Mouse (Mus musculus) intestine, embryonic 14.5 days (tissue): ENCODE measurements around the gene Uhrf1. TPM values are rescaled to one million over a fixed set of nuclear protein-coding genes. Genes with fewer than 3 reads are reported as not detected.

Experiments
- ATAC-seq: fragments of 200-750 bp; cut with Nextera tagmentation; replicated peaks from 2 replicates; pipeline ENCODE4 v1.8.0; 2017; ENCODE audit warnings: low read depth, moderate number of reproducible peaks, moderate TSS enrichment, moderate library complexity; ENCODE audit not compliant: low FRiP score, low TSS enrichment
- DNase-seq: peaks from one replicate; pipeline ENCODE4 v3.0.0-alpha.2; 2018; ENCODE audit warnings: low spot score
- H3K27ac ChIP-seq: fragments of 300-500 bp; sonication (generic); 2 replicates; pipeline ENCODE4 v1.5.1; 2014; ENCODE audit warnings: low read depth, mild to moderate bottlenecking, control low read depth
- H3K27me3 ChIP-seq: fragments of 300-500 bp; sonication (generic); replicated peaks from 2 replicates; pipeline ENCODE4 v1.6.1; 2014; ENCODE audit warnings: low read length, control low read depth; ENCODE audit not compliant: control insufficient read depth, insufficient read depth
- H3K36me3 ChIP-seq: fragments of 300-500 bp; sonication (generic); 2 replicates; pipeline ENCODE4 v1.6.1; 2014; ENCODE audit warnings: low read length, control low read depth; ENCODE audit not compliant: control insufficient read depth, insufficient read depth
- H3K4me1 ChIP-seq: fragments of 300-500 bp; sonication (generic); replicated peaks from 2 replicates; pipeline ENCODE4 v1.6.1; 2014; ENCODE audit warnings: low read length, control low read depth, mixed read lengths; ENCODE audit not compliant: control insufficient read depth, insufficient read depth
- H3K4me2 ChIP-seq: fragments of 300-500 bp; sonication (generic); 2 replicates; pipeline ENCODE4 v1.6.1; 2014; ENCODE audit warnings: low read length
- H3K4me3 ChIP-seq: fragments of 300-500 bp; sonication (generic); 2 replicates; pipeline ENCODE4 v1.5.1; 2014; ENCODE audit warnings: low read depth, low read length, control low read depth, mixed read lengths
- H3K9ac ChIP-seq: fragments of 300-500 bp; sonication (generic); 2 replicates; pipeline ENCODE4 v1.6.1; 2014; ENCODE audit warnings: mild to moderate bottlenecking, low read length
- H3K9me3 ChIP-seq: fragments of 300-500 bp; sonication (generic); 2 replicates; pipeline ENCODE4 v1.6.1; 2016; ENCODE audit warnings: low read length, control low read depth; ENCODE audit not compliant: control insufficient read depth
- WGBS: fragments of 180-500 bp; shearing (Covaris S2); extraction: QIAGEN DNeasy Blood & Tissue Kit; methylation state at CpG from one replicate; pipeline ENCODE4 v1.1.7; 2014; 5-methylcytosine and 5-hydroxymethylcytosine counted together
- polyA plus RNA-seq: library from polyadenylated mRNA; unstranded; fragments of >200 nt; fragmentation: Nextera tagmentation; extraction: Ambion mirVana; gene quantifications from 2 replicates; pipeline ENCODE4 v1.2.1, GENCODE M21; 2014

Gene Uhrf1
- polyA plus RNA-seq, 1 experiment from 2014 or later = 122 TPM

DNA sequence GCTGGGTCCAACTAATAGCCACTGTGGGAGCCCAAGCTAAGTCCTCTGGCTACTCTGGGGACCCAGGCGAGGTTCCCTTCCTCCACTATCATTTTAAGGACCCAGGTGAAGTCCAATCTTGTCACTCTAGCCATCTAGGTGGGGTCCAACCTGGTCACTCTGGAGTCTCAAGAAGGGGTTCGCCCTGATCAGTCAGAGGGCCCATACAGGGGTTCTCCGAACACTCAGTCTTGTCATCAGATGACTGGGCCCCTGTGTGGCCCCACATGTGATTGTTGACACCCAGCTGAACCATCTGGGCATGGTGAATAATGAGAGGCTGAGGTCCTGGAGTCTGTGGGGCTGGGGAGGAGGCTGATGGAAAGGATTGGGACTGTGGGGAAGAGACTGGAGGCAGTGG is 33.4 kb upstream of the Uhrf1 start:
- Histone ChIP-seq H3K36me3 (peaks cover 26% of the 10 kb centered on the region; the same call in 1 of the 2 replicates), H3K27me3 (no peaks in the 10 kb centered on the region), H3K9ac (0 out of 2 replicates have a peak overlapping the region, but pooled peaks have one; percentile 36), H3K4me2 (peak overlapping the region; percentile 73), H3K9me3 (no peaks in the 10 kb centered on the region), H3K4me1 (peaks cover 4% of the 10 kb centered on the region), H3K4me3 (peak overlapping the region; percentile 33; the same call in 1 of the 2 replicates), H3K27ac (peak overlapping the region; percentile 57)
- DNase-seq (no peak), ATAC-seq (peak; percentile 21)
- 77% methylated on average over 3 of the region's 3 CpGs for WGBS

DNA sequence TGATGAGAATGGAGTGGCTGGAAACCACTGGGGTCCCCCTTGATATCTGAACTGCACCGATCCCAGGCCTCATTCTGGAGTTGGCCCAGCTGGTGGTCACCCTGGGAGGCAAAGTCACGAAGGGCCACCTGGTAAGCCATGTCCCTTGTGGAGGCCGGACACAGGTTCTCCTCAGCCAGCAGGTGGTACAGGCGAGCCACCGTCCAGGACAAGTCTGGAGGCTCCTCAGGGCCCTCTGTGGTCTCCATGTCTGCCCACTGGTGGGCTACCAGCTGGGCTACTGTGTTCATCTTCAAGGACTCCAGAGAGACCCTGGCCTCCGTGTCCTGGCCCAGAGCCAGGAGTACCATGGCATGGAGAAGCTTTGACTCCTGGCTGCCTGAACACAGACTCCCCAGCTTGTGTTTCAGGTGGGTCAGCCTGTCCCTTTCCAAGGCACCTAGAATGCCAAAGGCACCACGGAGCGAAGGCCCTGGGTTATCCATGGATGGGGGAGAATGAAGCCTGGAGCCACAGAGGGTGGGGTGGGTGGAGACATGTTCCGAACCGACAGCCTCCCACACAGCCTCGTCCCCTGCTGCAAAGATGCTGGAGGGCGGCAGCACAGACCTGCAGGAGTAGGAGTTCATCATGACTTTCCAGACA is 31.4 kb upstream of the Uhrf1 start:
- no peak overlapping the region for H3K27ac ChIP-seq
- no peak for DNase-seq
- H3K9ac ChIP-seq = no peak overlapping the region
- ATAC-seq = no peak
- peaks cover 4% of the 10 kb centered on the region for H3K4me1 ChIP-seq
- no peak overlapping the region for H3K4me2 ChIP-seq
- no peak overlapping the region for H3K4me3 ChIP-seq
- peaks cover 22% of the 10 kb centered on the region; the same call in 1 of the 2 replicates for H3K36me3 ChIP-seq
- no peaks in the 10 kb centered on the region for H3K27me3 ChIP-seq
- H3K9me3 ChIP-seq = no peaks in the 10 kb centered on the region
- 86% methylated on average over 12 of the region's 12 CpGs for WGBS

DNA sequence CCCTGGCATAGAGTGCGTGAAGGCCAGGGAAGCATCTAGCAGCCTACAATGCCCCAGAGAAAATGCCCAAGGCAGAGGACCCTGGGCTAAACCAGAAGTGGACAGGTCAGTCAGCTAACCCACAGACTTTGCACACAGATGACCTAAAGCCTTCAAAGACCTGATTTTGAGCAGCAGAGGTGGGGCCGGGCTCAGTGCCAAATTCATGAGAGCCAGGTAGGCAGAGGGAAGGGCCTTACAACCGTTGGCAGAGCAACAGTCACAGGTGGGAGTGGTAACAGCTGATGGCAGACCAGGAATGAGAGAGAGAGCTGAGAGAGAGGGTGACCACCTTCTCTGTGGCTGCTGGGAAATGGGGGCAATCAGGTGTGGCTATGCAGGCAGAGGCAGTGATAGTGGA is 30.5 kb upstream of the Uhrf1 start:
- ATAC-seq = no peak
- Histone ChIP-seq H3K27ac (no peak overlapping the region), H3K4me3 (no peak overlapping the region), H3K9ac (no peak overlapping the region), H3K4me2 (no peak overlapping the region), H3K27me3 (no peaks in the 10 kb centered on the region), H3K4me1 (peaks cover 6% of the 10 kb centered on the region), H3K36me3 (peaks cover 22% of the 10 kb centered on the region; the same call in 1 of the 2 replicates), H3K9me3 (no peaks in the 10 kb centered on the region)
- 82% methylated on average over 3 of the region's 3 CpGs for WGBS
- DNase-seq = no peak

DNA sequence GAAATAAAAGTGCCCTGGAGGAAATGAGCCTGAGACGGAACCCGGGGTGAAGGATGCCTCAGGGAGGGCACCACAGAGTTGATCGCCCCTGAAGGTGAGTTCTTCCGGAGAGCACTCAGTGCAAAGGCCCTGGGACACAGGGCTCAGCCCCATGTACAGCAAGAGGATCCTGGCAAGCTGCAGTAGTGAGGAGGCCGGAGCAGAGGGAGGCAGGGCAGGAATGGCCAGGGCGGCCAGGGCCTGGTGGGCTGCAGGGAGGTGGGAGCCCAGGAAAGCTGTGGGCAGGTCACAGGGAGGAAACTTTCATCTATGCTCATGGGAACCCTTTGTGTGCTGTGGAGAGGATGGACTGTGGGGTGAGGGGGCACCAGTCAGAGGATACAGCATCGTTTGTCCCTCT is 29.6 kb upstream of the Uhrf1 start:
- H3K9ac ChIP-seq = no peak overlapping the region
- H3K27me3 ChIP-seq = no peaks in the 10 kb centered on the region
- no peak for ATAC-seq
- H3K27ac ChIP-seq = no peak overlapping the region
- no peak overlapping the region for H3K4me3 ChIP-seq
- no peak for DNase-seq
- no peaks in the 10 kb centered on the region for H3K9me3 ChIP-seq
- peaks cover 24% of the 10 kb centered on the region for H3K36me3 ChIP-seq
- whole genome bisulfite sequencing = 85% methylated on average over 7 of the region's 7 CpGs
- peaks cover 13% of the 10 kb centered on the region for H3K4me1 ChIP-seq
- H3K4me2 ChIP-seq = no peak overlapping the region

DNA sequence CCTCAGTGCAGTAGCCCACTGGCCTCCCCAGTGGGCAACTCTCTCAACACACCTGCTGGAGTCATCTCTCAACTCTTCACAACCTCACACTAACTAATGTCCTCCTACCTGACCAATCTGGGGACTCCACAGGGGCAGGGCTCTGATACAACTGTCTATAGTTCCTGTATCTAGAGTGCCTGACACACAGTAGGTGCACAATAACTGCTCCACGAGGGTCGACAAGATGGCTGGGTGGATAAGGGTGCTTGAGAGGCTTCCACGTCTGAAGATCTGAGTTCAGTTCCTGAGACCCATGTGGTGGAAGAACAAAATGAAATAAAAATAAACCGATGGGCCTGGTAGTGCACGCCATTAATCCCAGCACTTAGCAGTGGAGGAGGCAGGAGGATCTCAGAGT is 29.1 kb upstream of the Uhrf1 start:
- Histone ChIP-seq H3K27ac (no peak overlapping the region), H3K9me3 (no peaks in the 10 kb centered on the region), H3K36me3 (peaks cover 29% of the 10 kb centered on the region), H3K27me3 (no peaks in the 10 kb centered on the region), H3K4me1 (peaks cover 13% of the 10 kb centered on the region), H3K4me3 (no peak overlapping the region), H3K4me2 (no peak overlapping the region), H3K9ac (no peak overlapping the region)
- 84% methylated on average over 5 of the region's 5 CpGs for WGBS
- ATAC-seq (no peak), DNase-seq (no peak)

DNA sequence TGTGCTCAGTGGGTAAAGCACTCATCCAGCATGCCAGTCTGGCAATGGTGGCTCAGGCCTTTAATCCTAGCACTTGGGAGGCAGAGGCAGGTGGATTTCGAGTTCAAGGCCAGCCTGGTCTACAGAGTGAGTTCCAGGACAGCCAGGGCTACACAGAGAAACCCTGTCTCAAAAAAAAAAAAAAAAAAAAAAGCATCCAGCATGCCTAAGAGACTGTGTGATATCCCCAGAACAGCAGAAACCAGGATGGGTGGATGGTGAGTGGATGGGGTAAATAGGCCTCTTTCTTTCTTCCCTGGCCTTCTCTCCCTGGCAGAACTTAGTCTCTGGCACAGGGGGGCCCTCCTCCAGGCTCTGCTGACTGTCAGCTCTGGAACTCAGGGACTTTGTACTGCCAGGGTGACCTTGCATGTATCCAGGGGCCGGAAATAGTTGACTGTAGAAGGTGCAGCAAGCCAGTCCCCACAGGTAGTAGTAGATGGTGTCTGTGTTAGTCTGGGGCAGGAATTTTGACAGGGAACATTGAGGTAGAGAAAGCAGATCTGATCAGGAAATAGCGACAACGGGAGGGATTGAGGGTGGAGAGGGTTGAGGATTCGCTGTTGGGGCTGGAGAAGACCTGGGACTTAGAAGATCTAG is 27.2 kb upstream of the Uhrf1 start:
- Histone ChIP-seq H3K27me3 (no peaks in the 10 kb centered on the region), H3K27ac (peak overlapping the region; percentile 93), H3K4me2 (peak overlapping the region; percentile 70), H3K36me3 (peaks cover 35% of the 10 kb centered on the region), H3K9ac (peak overlapping the region; percentile 77), H3K9me3 (no peaks in the 10 kb centered on the region), H3K4me1 (peaks cover 10% of the 10 kb centered on the region), H3K4me3 (peak overlapping the region; percentile 55)
- WGBS = 20% methylated on average over 5 of the region's 5 CpGs
- ATAC-seq (peak; percentile 13; the same call in 1 of the 2 replicates), DNase-seq (peak; percentile 71)

DNA sequence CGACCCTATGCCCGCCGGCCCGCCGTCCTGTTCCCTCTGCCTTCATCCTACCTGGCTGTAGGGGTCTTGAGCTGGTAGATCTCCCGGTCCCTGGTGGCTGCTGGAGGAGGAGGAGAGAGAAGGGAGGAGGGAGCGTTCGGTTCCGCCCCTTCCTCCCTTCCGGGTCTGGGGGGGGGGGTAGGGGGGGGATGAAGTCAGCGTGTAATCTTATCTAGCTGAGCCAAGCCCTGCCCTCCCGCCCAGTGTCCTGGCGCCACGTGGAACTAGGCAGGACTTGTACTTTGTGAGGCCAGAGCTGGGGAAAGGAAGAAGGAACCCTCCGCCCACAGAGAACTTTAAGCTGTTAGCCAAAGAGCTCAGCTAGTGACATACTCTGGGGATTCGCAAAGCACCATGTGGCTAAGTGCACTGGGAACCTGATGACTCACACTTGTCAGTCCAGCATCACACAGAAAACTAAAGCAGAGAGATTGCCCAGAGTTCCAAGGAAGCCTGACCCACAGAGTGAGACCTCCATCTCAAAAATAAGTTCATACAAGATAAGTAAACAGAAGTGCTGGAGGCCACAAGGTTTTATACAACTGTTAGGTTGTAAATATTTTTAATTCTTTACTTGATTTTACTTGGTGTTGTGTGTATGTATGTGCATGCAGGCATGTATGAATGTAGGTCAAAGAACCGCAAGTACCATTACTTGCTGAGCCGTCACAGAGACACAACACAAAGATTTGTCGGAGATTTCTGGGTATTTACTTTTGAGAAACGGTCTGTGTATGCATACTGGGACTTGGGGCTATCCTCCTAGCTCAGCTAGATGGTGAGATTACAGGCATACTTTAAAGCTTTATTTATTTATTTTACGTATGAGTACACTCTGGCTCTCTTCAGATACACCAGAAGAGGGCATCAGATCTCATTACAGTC is 26.2 kb upstream of the Uhrf1 start, which contains the start of gene Ticam1:
Gene Ticam1 (minus strand): TSS at position 144 of the 924 bp plus-strand sequence.
- DNase-seq (peak; percentile 95), ATAC-seq (peak; percentile 90)
- Histone ChIP-seq H3K9me3 (no peaks in the 10 kb centered on the region), H3K27me3 (no peaks in the 10 kb centered on the region), H3K4me1 (peaks cover 10% of the 10 kb centered on the region), H3K27ac (peak within 1 kb of the TSS; percentile 93), H3K9ac (peak within 1 kb of the TSS; percentile 77), H3K4me2 (peak within 1 kb of the TSS; percentile 70), H3K4me3 (peak within 1 kb of the TSS; percentile 55), H3K36me3 (peaks cover 33% of the 10 kb centered on the region)
- 3% methylated on average over 19 of the region's 21 CpGs for WGBS

DNA sequence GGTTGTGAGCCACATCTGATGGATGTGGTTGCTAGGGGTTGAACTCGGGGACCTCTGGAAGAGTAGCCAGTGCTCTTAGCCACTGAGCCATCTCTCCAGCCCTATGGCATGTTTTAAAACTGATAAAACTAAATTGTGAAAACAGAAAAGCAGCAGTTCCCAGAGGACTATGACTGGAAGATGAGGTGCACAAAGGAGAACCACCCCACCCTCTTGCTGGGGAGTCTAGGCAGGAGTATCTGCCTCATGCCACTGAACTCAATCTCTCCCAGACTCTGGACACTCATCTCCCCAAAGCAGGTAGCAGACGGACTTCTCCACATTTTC is 25.6 kb upstream of the Uhrf1 start:
- Histone ChIP-seq H3K4me2 (peak overlapping the region; percentile 70), H3K9me3 (no peaks in the 10 kb centered on the region), H3K27ac (peak overlapping the region; percentile 93), H3K9ac (peak overlapping the region; percentile 46; the same call in 1 of the 2 replicates), H3K4me1 (peaks cover 10% of the 10 kb centered on the region), H3K36me3 (peaks cover 29% of the 10 kb centered on the region), H3K4me3 (peak overlapping the region; percentile 55; the same call in 1 of the 2 replicates), H3K27me3 (no peaks in the 10 kb centered on the region)
- ATAC-seq (no peak), DNase-seq (no peak)
- 33% methylated on average over 2 of the region's 2 CpGs for WGBS
